Mouse (Mus musculus) mouse embryonic stem cell (cell line): Measurements from ENCODE around the gene Chrm4.

ENCODE experiments used
- in situ Hi-C, 2 experiments: fragments of 300-500 bp; cut with MboI; formaldehyde crosslinking; loops; 1 replicate in 1 of 2; 3 replicates in 1 of 2; pipeline ENCODE4 v1.14.3; 2019 to 2020; ENCODE audit warnings: low sequenced_read_pairs in 2 of 2, low pct_unique_long_range_greater_than_20kb in 1 of 2, mixed read lengths in 1 of 2; ENCODE audit not compliant: unreplicated experiment in 1 of 2

The Chrm4 gene

GRCm38 (mm10) chr2:91934016-91934415 lies 7.0 kb downstream of the Chrm4 start:
- in situ Hi-C loops = loop anchor here in 1 of 2 experiments (5.0 kb wide), 1 partner anchor 38 kb away; no protein-coding TSS in a partner anchor

DNA sequence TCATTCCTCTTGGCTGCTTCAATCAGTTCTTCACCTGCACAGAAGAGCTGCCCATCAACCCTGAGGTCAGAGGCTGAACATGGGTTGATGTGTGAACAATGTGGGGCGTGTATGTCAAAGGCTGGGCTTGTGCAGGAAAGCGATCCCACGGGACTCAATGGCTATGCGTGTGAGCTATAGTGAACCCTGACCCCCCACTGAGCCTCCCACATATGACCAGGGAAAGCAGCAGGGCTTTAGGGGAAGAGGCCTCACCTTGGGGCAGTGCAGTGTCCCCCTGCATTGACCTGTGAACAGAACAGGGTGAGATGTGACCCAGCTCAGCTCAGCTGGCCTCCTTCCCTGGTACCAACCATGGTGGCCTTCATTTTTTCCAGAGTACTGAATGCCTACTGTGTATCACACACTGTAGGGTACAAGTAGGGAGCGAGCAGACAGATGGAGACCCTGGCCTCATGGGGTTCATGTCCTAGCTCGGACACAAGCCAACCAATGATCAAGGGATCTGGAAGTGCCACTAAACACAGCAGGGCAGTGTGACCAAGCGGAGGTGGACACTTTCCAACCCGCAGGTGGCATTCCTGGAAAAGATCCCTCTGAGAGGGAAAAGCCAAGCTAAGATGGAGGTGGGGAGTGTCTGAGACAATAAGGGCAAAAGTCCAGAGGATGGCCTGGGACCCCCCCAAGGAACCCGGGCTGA lies 7.9 kb downstream of the Chrm4 start:
- in situ Hi-C loops = loop anchor here in 1 of 2 experiments (5.0 kb wide), 1 partner anchor 37 kb away; no protein-coding TSS in a partner anchor

GRCm38 (mm10) chr2:91936154-91936553 lies 9.1 kb downstream of the Chrm4 start:
- in situ Hi-C loops = no loop called here

DNA sequence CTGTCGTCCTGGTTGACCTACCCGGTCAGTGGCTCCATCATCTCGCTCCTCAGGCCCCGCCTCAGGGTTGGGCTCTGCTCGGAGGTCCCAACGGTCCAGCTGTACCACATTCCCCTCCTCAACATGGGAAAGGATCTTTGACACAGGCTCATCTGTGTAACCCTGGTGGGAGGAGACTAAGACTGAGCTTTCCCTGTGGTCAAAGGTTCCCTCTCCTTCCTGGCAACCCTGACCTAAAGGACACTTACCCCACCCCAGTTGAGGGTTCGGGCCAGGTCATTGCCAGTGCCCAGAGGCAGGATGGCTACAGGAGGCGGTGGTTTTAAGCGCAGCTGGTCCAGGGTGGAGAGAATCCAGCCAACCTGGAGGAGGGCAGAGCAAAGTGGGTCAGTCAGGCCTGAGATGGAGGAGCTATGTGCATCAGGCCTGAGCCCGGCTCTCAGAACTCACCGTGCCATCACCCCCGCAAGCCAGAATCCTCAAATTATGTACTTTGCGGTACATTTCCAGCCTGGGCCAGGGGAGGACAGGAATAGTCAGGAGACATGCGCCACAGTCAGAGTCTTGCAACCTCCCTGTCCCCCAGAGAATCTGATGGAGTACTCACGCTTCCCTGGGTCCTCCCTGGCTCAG lies 12.4 kb downstream of the Chrm4 start:
- in situ Hi-C loops = no loop called here

DNA sequence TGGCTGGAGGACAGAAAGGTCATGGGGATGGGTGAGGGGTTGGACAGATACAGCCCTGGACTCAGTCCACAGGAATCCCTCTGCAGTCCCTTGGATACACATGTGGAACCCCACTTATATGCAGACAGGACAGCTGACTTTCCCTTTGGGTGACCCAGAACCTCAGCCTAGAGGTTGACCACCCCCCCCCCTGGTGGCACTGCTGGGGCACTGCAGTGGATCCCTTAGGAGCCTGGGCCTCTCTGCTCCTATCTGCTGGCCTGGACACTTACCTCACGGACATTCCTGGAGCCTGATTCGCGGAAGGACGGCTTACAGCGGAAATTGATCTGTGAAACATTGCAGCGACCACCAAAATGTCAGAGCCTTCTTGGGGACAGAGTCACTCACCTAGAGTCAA lies 15.3 kb downstream of the Chrm4 start:
- in situ Hi-C loops = no loop called here

- in situ Hi-C loops = no loop called here
These were observed 17.3 kb downstream of the Chrm4 start for GRCm38 (mm10) chr2:91944170-91944950.

GRCm38 (mm10) chr2:91945483-91945882 lies 18.4 kb downstream of the Chrm4 start, which contains the start of gene Gm9821:
Gm9821 (plus strand) TSS chr2:91945703.
- in situ Hi-C loops = no loop called here

- in situ Hi-C loops = no loop called here
These were observed 19.8 kb downstream of the Chrm4 start for GRCm38 (mm10) chr2:91946836-91947235.

DNA sequence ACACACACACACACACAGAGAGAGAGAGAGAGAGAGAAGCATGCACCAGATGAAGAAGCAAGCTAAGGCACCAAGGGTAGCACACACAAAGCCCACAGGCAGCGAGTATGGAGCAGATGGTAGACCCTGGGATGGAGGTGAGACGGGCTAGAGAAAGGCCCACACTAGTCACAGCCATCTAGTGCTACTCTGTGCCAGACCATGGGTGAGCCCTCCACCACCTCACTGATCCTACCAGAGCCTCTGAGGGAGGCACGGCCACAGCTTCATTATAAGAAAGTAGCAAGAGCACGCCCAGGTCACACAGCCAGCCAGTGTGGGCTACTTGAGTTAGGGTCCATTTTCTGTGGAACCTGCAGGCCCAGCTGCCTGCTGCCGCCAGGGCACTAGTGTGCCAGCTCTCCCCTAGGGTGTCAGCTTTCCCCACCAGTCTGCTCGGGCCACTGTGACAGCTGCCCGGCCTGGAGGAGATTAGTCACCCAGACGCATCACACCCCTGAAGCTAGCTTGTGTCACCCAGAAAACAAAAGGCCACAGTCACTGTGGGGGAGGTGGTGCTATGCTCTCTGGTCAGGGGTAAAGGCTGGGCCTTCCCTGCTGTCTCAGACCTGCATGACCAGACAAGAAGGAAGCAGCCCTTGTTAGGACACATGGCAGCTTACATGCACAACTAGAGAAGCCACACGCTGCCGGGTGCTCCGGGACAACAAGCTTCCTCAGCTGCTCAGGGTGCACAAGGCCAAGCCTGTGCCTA lies 20.5 kb downstream of the Chrm4 start:
- in situ Hi-C loops = no loop called here

DNA sequence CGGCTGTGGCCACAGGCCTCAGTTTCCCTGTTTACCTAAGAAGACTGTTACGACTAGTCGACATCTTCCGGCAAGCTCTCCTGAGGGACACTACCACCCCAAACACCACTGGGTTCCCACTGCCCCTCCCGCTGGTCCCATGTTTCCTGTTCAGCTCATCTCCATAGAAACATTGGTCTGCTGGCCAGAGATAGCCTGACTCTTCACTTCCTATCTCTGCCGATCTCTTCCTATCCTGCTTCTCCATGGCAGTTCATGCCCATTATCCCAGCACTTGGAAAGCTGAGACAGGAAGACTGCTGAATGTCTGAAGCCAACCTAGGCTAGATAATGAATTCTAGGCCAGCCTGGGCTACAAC lies 21.1 kb downstream of the Chrm4 start:
- in situ Hi-C loops = no loop called here

- in situ Hi-C loops = no loop called here
These were observed 21.8 kb downstream of the Chrm4 start for GRCm38 (mm10) chr2:91948792-91949241.

DNA sequence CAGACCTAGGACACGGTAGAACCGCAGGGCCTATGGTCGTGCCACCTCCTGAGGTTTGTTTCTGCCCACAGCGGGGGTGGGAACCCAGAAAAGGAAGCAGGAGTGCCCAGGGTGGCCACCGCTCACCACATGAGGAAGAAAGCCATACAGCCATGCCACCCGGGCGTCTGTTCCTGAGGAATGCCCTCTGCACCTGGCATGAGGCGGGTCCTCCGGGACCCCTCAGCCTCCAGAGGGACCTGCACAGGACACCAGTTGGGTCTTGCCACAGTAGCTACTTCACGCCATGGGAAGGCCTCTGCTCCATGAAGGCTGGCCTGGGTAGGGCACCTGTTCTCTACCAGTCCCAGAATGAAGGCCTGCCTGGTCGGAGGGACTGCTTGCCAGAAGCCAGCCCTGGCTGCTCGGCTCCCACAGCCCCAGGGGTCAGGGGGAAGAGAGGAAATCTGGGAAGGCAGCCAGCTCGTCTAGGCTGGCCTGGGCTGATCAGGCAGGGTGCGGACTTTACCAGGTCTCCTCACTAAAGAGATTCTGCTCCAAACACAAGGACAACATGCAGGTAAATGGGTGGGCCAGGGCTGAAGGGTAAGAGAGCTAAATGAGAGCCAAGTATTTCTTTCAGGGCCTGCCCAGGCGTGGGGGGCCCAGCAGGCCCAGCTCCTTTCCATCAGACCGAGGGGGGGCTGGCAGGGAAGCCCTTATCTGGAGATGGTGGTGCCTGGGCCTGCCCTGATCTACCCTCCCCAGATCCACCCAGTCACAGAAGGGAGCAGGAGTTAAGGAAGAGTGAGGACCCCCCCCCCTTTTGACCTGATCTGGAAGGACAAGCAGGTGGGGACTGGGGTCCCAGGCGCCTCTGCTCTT lies 22.6 kb downstream of the Chrm4 start:
- in situ Hi-C loops = no loop called here

DNA sequence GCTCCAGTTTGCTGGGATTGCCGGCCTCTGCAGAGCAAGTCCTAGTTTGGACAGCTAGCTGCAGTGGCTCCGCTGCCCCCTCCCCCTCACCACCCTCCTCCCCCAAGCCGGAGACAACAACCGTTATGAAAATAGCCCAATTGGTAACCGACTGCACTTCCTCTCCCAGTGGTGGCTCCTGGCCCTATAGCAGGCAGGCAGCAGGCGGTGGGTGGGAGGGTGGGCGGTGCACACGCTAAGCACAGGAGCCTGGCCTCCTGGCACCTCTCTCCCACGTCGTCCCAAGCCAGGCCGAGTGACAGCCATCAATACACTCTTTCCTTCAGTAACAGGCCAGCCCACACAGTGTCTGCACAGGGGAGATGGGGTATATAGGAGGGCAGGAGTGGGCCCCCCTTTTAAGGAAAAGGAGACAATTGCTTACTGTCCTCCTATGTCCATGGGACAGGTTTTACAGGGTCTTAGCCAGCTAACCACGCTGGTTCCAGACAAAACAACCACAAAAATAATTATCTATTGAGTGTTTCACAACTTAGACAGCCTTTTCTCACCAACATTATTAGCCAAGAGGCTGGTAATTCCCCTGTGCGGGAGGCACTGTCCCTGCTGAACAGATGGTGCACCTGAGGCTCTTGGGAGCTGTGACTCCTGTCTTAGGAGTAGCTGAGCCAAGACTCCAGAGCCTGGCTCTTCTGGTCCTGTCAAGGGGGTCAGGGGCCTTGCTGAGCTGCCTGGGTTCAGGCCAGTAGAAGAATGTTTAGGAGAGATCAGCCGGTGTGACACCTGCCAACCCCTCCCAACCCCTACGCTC lies 23.4 kb downstream of the Chrm4 start:
- in situ Hi-C loops = no loop called here

- in situ Hi-C loops = no loop called here
These were observed 26.8 kb downstream of the Chrm4 start for GRCm38 (mm10) chr2:91953825-91954224.

DNA sequence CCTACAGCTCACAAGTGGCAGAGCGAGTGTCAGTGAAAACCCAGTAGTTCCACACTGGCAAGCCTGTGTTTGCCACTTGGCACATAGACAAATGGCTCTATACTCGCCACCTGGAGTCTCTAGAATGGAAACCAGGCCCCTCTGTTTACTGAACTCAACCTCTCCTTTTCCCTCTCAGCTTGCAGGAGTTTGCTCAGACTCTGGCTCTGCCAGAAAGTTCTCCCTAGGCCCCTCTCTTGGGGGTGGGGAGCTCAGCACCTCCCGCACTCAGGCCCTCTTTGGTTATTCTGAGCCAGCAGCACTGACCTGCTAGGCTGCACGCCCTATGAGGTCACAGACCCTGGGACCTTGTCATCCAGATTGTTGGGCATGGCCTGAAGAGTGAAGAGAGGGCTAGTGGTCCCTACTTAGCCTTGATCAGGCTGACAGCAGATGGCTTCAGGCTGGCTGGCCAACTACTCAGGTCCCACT lies 28.1 kb downstream of the Chrm4 start:
- in situ Hi-C loops = no loop called here

- in situ Hi-C loops = no loop called here
These were observed 28.8 kb downstream of the Chrm4 start for GRCm38 (mm10) chr2:91955875-91956274.

GRCm38 (mm10) chr2:91957096-91957495 lies 30.0 kb downstream of the Chrm4 start:
- in situ Hi-C loops = no loop called here
